Mouse (Mus musculus) limb, embryonic 14.5 days (tissue): ENCODE measurements at regions not wholly inside any gene's neighbourhood (a gene's known extent, or its start where the extent isn't known, plus 50 kb on each side); places are given as distances from the start of the nearest gene placed in this dataset.

Source experiments
- ATAC-seq: fragments of 200-750 bp; cut with Nextera tagmentation; 2 replicates; pipeline ENCODE4 v1.8.0; 2017; ENCODE audit warnings: low read depth, moderate number of reproducible peaks, moderate TSS enrichment; ENCODE audit not compliant: low FRiP score
- DNase-seq: peaks from one replicate; pipeline ENCODE4 v3.0.0-alpha.2; 2015; ENCODE audit warnings: low spot score
- H3K27ac ChIP-seq: fragments of 300-500 bp; sonication (generic); replicated peaks from 2 replicates; pipeline ENCODE4 v1.5.1; 2014; ENCODE audit warnings: low read depth, mild to moderate bottlenecking, low read length, moderate library complexity, mixed read lengths
- H3K27me3 ChIP-seq: fragments of 300-500 bp; sonication (generic); 2 replicates; pipeline ENCODE4 v1.6.1; 2014; ENCODE audit warnings: low read length, mixed read lengths; ENCODE audit not compliant: control insufficient read depth, insufficient read depth
- H3K36me3 ChIP-seq: fragments of 300-500 bp; sonication (generic); 2 replicates; pipeline ENCODE4 v1.6.1; 2014; ENCODE audit warnings: mild to moderate bottlenecking, low read length, moderate library complexity, mixed read lengths; ENCODE audit not compliant: control insufficient read depth, insufficient read depth
- H3K4me1 ChIP-seq: fragments of 300-500 bp; sonication (generic); 2 replicates; pipeline ENCODE4 v1.6.1; 2014; ENCODE audit warnings: antibody characterized with exemption, low read length, mixed read lengths; ENCODE audit not compliant: control insufficient read depth, insufficient read depth
- H3K4me2 ChIP-seq: fragments of 300-500 bp; sonication (generic); replicated peaks from 2 replicates; pipeline ENCODE4 v1.6.1; 2014; ENCODE audit warnings: low read depth, mild to moderate bottlenecking, low read length, moderate library complexity; ENCODE audit not compliant: severe bottlenecking
- H3K4me3 ChIP-seq: fragments of 300-500 bp; sonication (generic); replicated peaks from 2 replicates; pipeline ENCODE4 v1.5.1; 2014; ENCODE audit warnings: low read length
- H3K9ac ChIP-seq: fragments of 300-500 bp; sonication (generic); 2 replicates; pipeline ENCODE4 v1.6.1; 2014; ENCODE audit warnings: mild to moderate bottlenecking, low read depth, low read length, moderate library complexity; ENCODE audit not compliant: severe bottlenecking
- H3K9me3 ChIP-seq: fragments of 300-500 bp; sonication (generic); 2 replicates; pipeline ENCODE4 v1.6.1; 2016; ENCODE audit warnings: low read length; ENCODE audit not compliant: control insufficient read depth
- POLR2A ChIP-seq: fragments of 200-500 bp; IDR thresholded peaks from 2 replicates; pipeline ENCODE4 v1.8.0; 2012; ENCODE audit warnings: inconsistent platforms, mild to moderate bottlenecking, moderate library complexity, borderline replicate concordance; ENCODE audit not compliant: insufficient read depth, insufficient read length; ENCODE audit errors: extremely low read depth
- WGBS: fragments of 180-500 bp; shearing (Covaris S2); extraction: QIAGEN DNeasy Blood & Tissue Kit; methylation state at CpG from one replicate; pipeline ENCODE4 v1.1.7; 2014; 5-methylcytosine and 5-hydroxymethylcytosine counted together

- DNase-seq (no peak), ATAC-seq (no peak)
- H3K4me1 ChIP-seq = no peaks in the 10 kb centered on the region
- H3K27me3 ChIP-seq = no peaks in the 10 kb centered on the region
- H3K9me3 ChIP-seq = no peaks in the 10 kb centered on the region
- 64% methylated on average over 12 of the region's 12 CpGs for WGBS
- no peak overlapping the region for H3K9ac ChIP-seq
- no peak overlapping the region for H3K27ac ChIP-seq
- no peaks in the 10 kb centered on the region for H3K36me3 ChIP-seq
- no peak for TF ChIP-seq POLR2A
- no peak overlapping the region for H3K4me2 ChIP-seq
- H3K4me3 ChIP-seq = no peak overlapping the region
Measured at GRCm38 (mm10) chr12:46609580-46610311, 209.0 kb downstream of the Nova1 start.

- WGBS = 80% methylated on average over 10 of the region's 10 CpGs
- Histone ChIP-seq H3K9ac (no peak overlapping the region), H3K4me3 (no peak overlapping the region), H3K9me3 (no peaks in the 10 kb centered on the region), H3K4me2 (no peak overlapping the region), H3K27me3 (no peaks in the 10 kb centered on the region), H3K36me3 (no peaks in the 10 kb centered on the region), H3K4me1 (no peaks in the 10 kb centered on the region), H3K27ac (no peak overlapping the region)
- DNase-seq (no peak), ATAC-seq (no peak)
- no peak for TF ChIP-seq POLR2A
Measured at GRCm38 (mm10) chr12:46608290-46608910, 210.3 kb downstream of the Nova1 start.

- no peak for TF ChIP-seq POLR2A
- WGBS = 16% methylated on average over 4 of the region's 4 CpGs
- no peak for ATAC-seq
- Histone ChIP-seq H3K27ac (no peak overlapping the region), H3K9ac (no peak overlapping the region), H3K36me3 (no peaks in the 10 kb centered on the region), H3K9me3 (no peaks in the 10 kb centered on the region), H3K4me3 (no peak overlapping the region), H3K4me2 (no peak overlapping the region), H3K4me1 (no peaks in the 10 kb centered on the region), H3K27me3 (no peaks in the 10 kb centered on the region)
- no peak for DNase-seq
Measured at GRCm38 (mm10) chr12:46597200-46597599, 221.5 kb downstream of the Nova1 start.

GRCm38 (mm10) chr12:46568665-46569064 is 250.1 kb downstream of the Nova1 start:
- TF ChIP-seq POLR2A = no peak
- H3K9ac ChIP-seq = no peak overlapping the region
- H3K36me3 ChIP-seq = no peaks in the 10 kb centered on the region
- no peak overlapping the region for H3K27ac ChIP-seq
- 71% methylated on average over 2 of the region's 2 CpGs for WGBS
- ATAC-seq = no peak
- DNase-seq = no peak
- H3K27me3 ChIP-seq = no peaks in the 10 kb centered on the region
- H3K4me3 ChIP-seq = no peak overlapping the region
- no peaks in the 10 kb centered on the region for H3K9me3 ChIP-seq
- H3K4me2 ChIP-seq = no peak overlapping the region
- no peaks in the 10 kb centered on the region for H3K4me1 ChIP-seq

- Histone ChIP-seq H3K36me3 (no peaks in the 10 kb centered on the region), H3K9me3 (no peaks in the 10 kb centered on the region), H3K4me3 (no peak overlapping the region), H3K9ac (no peak overlapping the region), H3K4me2 (no peak overlapping the region), H3K27me3 (no peaks in the 10 kb centered on the region), H3K4me1 (no peaks in the 10 kb centered on the region), H3K27ac (no peak overlapping the region)
- WGBS = 60% methylated on average over 2 of the region's 2 CpGs
- no peak for ATAC-seq
- no peak for TF ChIP-seq POLR2A
- DNase-seq = no peak
Measured at GRCm38 (mm10) chr12:46566324-46566723, 252.4 kb downstream of the Nova1 start.
